Mouse (Mus musculus) midbrain, embryonic 16.5 days (tissue): ENCODE data around the gene Abcc3. TPM values are rescaled to one million over a fixed set of nuclear protein-coding genes. Genes with fewer than 3 reads are reported as not detected.

Experiments
- ATAC-seq: fragments of 200-750 bp; cut with Nextera tagmentation; 2 replicates; pipeline ENCODE4 v1.8.0; 2017; ENCODE audit warnings: moderate TSS enrichment
- H3K27ac ChIP-seq: fragments of 300-500 bp; sonication (generic); 2 replicates; pipeline ENCODE4 v1.5.1; 2014; ENCODE audit warnings: mild to moderate bottlenecking, low read length, mixed read lengths
- H3K27me3 ChIP-seq: fragments of 300-500 bp; sonication (generic); 2 replicates; pipeline ENCODE4 v1.6.1; 2014; ENCODE audit warnings: low read depth, low read length, mixed read lengths; ENCODE audit not compliant: control insufficient read depth, insufficient read depth
- H3K36me3 ChIP-seq: fragments of 300-500 bp; sonication (generic); 2 replicates; pipeline ENCODE4 v1.6.1; 2014; ENCODE audit warnings: mild to moderate bottlenecking, low read length, moderate library complexity, mixed read lengths; ENCODE audit not compliant: control insufficient read depth, insufficient read depth
- H3K4me1 ChIP-seq: fragments of 300-500 bp; sonication (generic); 2 replicates; pipeline ENCODE4 v1.6.1; 2014; ENCODE audit warnings: mild to moderate bottlenecking, low read length, mixed read lengths; ENCODE audit not compliant: control insufficient read depth, insufficient read depth
- H3K4me2 ChIP-seq: fragments of 300-500 bp; sonication (generic); 2 replicates; pipeline ENCODE4 v1.6.1; 2014; ENCODE audit warnings: mild to moderate bottlenecking, low read length, mixed read lengths
- H3K4me3 ChIP-seq: fragments of 300-500 bp; sonication (generic); 2 replicates; pipeline ENCODE4 v1.5.1; 2014; ENCODE audit warnings: low read depth, mild to moderate bottlenecking, low read length, moderate library complexity, mixed read lengths
- H3K9ac ChIP-seq: fragments of 300-500 bp; sonication (generic); 2 replicates; pipeline ENCODE4 v1.6.1; 2014; ENCODE audit warnings: low read depth, low read length, mixed read lengths
- H3K9me3 ChIP-seq: fragments of 300-500 bp; sonication (generic); replicated peaks from 2 replicates; pipeline ENCODE4 v1.6.1; 2014; ENCODE audit warnings: mild to moderate bottlenecking, low read length, mixed read lengths; ENCODE audit not compliant: control insufficient read depth, poor library complexity, severe bottlenecking
- WGBS: fragments of 180-500 bp; shearing (Covaris S2); extraction: QIAGEN DNeasy Blood & Tissue Kit; methylation state at CpG from one replicate; pipeline ENCODE4 v1.1.7; 2014; 5-methylcytosine and 5-hydroxymethylcytosine counted together
- polyA plus RNA-seq: library from polyadenylated mRNA; unstranded; fragments of >200 nt; fragmentation: Nextera tagmentation; extraction: Ambion mirVana; gene quantifications from 2 replicates; pipeline ENCODE4 v1.2.1, GENCODE M21; 2015

The Abcc3 gene
- polyA plus RNA-seq, 1 experiment from 2014 or later: 0.57 TPM

DNA sequence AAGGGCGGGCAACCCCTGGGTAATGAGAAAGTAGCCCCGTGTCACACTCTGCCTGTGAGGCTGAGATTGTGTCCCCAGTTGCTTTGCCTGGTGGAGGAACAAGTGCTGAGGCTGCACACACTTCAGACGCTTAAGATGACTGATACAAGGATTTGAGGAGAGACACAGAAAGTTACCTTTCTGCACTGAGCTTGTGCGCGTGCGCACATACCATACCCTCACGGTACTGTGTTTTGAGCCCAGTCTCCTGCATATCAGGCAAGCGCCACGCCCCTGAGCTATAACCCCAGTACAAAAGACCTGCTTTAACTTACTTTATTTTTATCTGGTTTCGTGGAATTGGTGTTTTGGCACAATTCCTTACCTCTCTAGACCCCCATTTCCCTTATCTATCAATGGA lies 1.1 kb downstream of the Abcc3 start:
- 93% methylated on average over 10 of the region's 10 CpGs for WGBS
- ATAC-seq: no peak
- H3K27me3 ChIP-seq: 0 out of 2 replicates have a peak, but pooled peaks cover 3% of the 10 kb centered on the region
- H3K4me2 ChIP-seq: no peak overlapping the region
- no peak overlapping the region for H3K9ac ChIP-seq
- 0 out of 2 replicates have a peak, but pooled peaks cover under 1% of the 10 kb centered on the region for H3K4me1 ChIP-seq
- no peak overlapping the region for H3K4me3 ChIP-seq
- H3K9me3 ChIP-seq: no peaks in the 10 kb centered on the region
- H3K36me3 ChIP-seq: no peaks in the 10 kb centered on the region
- no peak overlapping the region for H3K27ac ChIP-seq

DNA sequence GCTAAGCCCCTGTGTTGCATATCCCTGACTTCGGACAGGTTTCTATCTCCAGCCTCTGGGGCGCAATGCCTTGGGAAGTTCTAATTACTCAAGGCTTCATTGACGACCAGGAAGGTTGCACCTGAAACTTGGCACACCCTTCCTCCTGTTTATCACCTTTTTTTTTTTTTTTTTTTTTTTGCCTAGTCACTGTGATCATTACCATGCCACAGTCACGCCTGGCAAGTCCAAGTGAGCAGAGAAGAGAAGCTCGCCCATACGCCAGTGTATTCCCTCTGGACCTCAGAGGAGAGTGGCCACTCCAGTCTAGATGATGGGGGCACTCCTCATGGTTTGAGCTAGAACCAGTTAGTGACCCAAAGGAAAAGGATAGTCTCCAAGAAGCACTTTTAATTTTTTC lies 2.0 kb downstream of the Abcc3 start:
- Histone ChIP-seq H3K4me3 (no peak overlapping the region), H3K27ac (no peak overlapping the region), H3K4me2 (no peak overlapping the region), H3K9ac (no peak overlapping the region), H3K9me3 (no peaks in the 10 kb centered on the region), H3K27me3 (0 out of 2 replicates have a peak, but pooled peaks cover 3% of the 10 kb centered on the region), H3K36me3 (no peaks in the 10 kb centered on the region), H3K4me1 (peaks cover 9% of the 10 kb centered on the region)
- ATAC-seq: no peak
- 91% methylated on average over 6 of the region's 6 CpGs for whole genome bisulfite sequencing

DNA sequence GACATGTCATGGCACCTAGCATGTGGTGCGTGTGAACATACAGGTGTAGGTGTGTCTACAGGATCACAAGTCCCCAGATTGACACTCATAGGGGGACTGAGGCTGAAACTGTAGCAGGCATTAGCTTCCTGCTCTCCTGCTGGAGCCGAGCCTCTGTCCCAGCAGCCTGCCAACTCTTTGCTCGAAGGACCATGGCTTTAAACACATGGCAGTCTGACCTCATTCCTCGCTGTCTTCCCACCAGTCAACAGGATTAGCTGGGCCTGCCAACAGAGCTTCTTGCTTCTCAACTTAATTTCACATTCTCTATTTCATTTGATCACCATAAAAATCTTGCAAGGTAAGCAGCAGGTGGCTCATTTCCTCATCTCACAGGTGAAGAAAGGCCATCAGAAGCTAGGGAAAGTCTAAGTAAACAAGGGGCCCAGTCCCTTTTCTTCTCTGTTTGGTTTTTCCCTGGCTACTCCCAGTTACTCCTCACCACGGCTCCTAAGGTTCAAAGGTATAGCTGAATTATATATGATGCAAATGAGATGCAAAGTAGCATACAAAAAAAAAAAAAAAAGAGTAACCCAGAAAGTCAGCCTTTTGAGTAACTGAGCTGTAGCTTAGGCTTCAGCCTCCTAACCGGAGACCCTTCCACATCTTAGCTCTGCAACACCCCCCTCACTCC lies 2.9 kb downstream of the Abcc3 start:
- H3K9me3 ChIP-seq: no peaks in the 10 kb centered on the region
- no peak overlapping the region for H3K9ac ChIP-seq
- H3K27me3 ChIP-seq: 0 out of 2 replicates have a peak, but pooled peaks cover 3% of the 10 kb centered on the region
- no peak overlapping the region for H3K4me3 ChIP-seq
- no peak for ATAC-seq
- no peak overlapping the region for H3K27ac ChIP-seq
- 58% methylated on average over 6 of the region's 6 CpGs for WGBS
- no peak overlapping the region for H3K4me2 ChIP-seq
- H3K36me3 ChIP-seq: no peaks in the 10 kb centered on the region
- H3K4me1 ChIP-seq: peaks cover 14% of the 10 kb centered on the region

DNA sequence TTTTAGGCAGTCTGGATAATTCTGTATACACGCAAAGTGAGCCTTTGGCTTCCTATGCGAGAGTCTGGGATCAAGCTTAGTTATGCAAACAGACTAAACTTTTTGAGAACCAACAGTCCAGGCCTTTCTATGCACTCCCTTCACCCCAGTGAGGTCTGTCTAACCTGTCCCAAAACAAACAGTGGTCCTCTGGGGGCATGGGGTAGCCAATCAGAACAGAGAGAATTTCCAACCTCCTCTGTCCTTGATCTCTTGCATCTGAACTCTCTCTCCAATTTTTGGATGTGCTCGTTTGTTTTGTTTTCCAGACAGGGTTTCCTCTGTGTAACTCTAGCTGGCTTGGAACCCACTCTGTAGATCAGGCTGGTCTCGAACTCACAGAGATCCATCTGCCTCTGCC lies 3.8 kb downstream of the Abcc3 start:
- H3K4me1 ChIP-seq: peaks cover 14% of the 10 kb centered on the region

DNA sequence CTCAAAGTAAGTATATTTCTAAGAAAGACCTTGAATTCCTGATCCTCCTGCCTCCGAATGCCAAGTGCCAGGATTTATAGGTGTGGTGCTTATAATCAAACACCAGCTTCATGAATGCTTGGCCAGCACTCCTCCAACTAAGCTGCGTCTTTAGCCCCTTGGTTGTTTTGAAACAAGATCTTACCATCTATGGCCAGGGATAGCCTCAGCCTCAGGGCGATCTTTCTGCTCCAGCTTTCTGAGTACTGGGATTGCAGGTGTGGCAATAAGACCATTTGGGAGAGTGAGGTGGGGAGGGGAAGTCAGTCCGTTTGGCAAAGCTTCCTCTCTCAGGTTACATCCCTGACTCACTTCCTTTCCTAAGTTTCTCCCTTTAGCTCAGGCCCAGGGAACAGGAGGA lies 5.0 kb downstream of the Abcc3 start:
- H3K9ac ChIP-seq: no peak overlapping the region
- no peak overlapping the region for H3K27ac ChIP-seq
- no peak overlapping the region for H3K4me3 ChIP-seq
- peaks cover 14% of the 10 kb centered on the region for H3K4me1 ChIP-seq
- ATAC-seq: no peak
- H3K9me3 ChIP-seq: no peaks in the 10 kb centered on the region
- H3K27me3 ChIP-seq: 0 out of 2 replicates have a peak, but pooled peaks cover 2% of the 10 kb centered on the region
- H3K4me2 ChIP-seq: no peak overlapping the region
- WGBS: 82% methylated on average over 4 of the region's 4 CpGs
- H3K36me3 ChIP-seq: no peaks in the 10 kb centered on the region

More for the DNA sequence above, 3.8 kb downstream of the Abcc3 start:
- Histone ChIP-seq H3K27me3 (0 out of 2 replicates have a peak, but pooled peaks cover 3% of the 10 kb centered on the region), H3K4me2 (no peak overlapping the region), H3K36me3 (no peaks in the 10 kb centered on the region), H3K4me3 (no peak overlapping the region), H3K9me3 (no peaks in the 10 kb centered on the region), H3K27ac (no peak overlapping the region), H3K9ac (no peak overlapping the region)
- no peak for ATAC-seq
- WGBS: 85% methylated on average over 4 of the region's 4 CpGs

DNA sequence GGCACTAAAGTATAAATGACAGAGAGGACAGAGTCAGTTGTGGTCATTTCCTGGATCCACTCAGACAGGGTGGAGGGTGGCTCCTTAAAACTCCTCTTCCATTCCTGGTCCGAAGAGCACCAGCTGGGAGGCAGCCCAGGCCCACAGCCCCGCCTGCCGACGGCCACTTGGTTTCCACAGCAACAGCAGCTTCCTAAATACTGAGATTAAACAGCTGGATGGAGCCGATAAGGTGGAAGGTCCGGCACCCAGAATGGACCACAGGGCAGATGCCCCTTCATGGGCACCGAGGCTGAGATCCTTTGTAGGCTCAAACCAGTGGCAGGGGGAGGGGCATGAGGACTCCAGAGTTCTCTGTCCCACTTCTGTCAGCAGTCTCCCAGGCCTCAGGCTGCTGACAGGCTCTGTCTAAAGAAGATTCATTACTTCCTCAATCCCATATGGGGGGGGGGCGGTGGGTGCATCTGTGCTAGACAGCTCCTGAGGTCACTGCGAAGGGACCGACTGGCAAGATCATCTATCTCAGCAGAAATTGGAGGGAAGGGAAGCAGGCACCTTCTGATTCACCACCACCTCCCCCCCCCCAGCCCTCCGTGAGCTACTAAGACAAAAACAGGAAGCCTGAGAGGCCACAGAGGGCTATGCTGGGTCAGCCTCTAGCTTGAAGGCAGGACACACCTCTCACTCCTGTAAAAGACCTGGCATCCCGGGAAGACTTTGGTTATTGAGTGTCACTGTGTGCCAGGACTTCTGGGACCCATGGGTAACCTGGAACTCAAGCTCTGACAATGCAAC lies 6.6 kb downstream of the Abcc3 start:
- WGBS: 20% methylated on average over 12 of the region's 12 CpGs
- Histone ChIP-seq H3K27me3 (no peaks in the 10 kb centered on the region), H3K27ac (no peak overlapping the region), H3K4me2 (peak overlapping the region; percentile 8; the same call in 1 of the 2 replicates), H3K9me3 (no peaks in the 10 kb centered on the region), H3K36me3 (no peaks in the 10 kb centered on the region), H3K4me1 (peaks cover 14% of the 10 kb centered on the region), H3K9ac (peak overlapping the region; percentile 38), H3K4me3 (no peak overlapping the region)
- no peak for ATAC-seq

DNA sequence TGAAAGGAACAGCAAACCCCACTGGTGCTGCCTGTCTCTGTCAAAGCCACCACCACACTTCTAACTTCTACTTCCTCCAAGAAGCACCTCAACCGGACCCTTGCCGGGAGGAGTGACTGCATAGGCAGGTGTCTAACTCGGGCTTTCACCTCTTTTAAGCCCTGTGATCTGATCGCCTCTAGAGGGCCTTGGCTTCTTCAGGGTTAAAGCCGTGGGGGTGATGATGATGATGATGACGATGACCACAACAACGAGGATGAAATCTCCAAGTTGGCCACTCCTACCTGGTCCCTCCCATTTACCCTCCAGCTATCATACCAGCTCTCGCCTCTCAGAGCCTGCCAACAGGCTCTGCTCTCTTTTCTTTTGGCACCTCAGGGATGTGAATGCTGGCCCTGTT lies 13.1 kb downstream of the Abcc3 start:
- WGBS: 80% methylated on average over 8 of the region's 8 CpGs
- Histone ChIP-seq H3K9ac (no peak overlapping the region), H3K4me3 (no peak overlapping the region), H3K36me3 (no peaks in the 10 kb centered on the region), H3K27ac (no peak overlapping the region), H3K27me3 (no peaks in the 10 kb centered on the region), H3K4me2 (no peak overlapping the region), H3K4me1 (no peaks in the 10 kb centered on the region), H3K9me3 (no peaks in the 10 kb centered on the region)
- ATAC-seq: no peak

DNA sequence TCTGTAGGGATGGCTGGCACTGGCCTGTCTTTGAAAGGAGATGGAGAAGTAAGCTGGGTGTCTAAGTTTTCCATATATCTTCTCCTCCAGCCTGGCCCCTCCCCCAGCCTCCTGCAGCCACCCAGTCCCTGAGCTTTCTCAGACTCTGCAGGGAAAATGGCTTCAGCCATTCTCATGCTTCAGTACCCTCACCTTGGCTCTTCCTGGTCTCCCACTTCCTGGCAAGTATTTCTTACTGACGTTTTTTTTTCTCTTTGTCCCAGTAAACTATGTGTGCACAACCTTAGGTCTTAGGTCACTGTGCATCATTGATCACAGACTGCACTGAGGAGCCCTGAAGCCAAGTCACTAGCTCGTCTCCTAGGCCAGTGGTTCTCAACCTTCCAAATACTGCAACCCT lies 13.7 kb downstream of the Abcc3 start:
- Histone ChIP-seq H3K27me3 (no peaks in the 10 kb centered on the region), H3K4me2 (no peak overlapping the region), H3K4me3 (no peak overlapping the region), H3K9ac (no peak overlapping the region), H3K36me3 (no peaks in the 10 kb centered on the region), H3K27ac (no peak overlapping the region), H3K4me1 (no peaks in the 10 kb centered on the region), H3K9me3 (no peaks in the 10 kb centered on the region)
- WGBS: 18% methylated on average over 2 of the region's 2 CpGs
- ATAC-seq: no peak
